Mouse (Mus musculus) G1E (cell line): ENCODE results near the gene Hepacam.

ENCODE experiments used
- CTCF ChIP-seq: IDR thresholded peaks from 2 replicates; pipeline ENCODE4 v1.5.1; 2012; ENCODE audit warnings: low read depth, low read length, inconsistent platforms, mixed read lengths
- GATA1 ChIP-seq: IDR thresholded peaks from 2 replicates; pipeline ENCODE4 v1.6.1; 2012; ENCODE audit warnings: borderline replicate concordance, low read length, inconsistent platforms, mixed read lengths
- GATA2 ChIP-seq: IDR thresholded peaks from 2 replicates; pipeline ENCODE4 v1.6.1; 2012; ENCODE audit warnings: low read depth, low read length, inconsistent platforms, borderline replicate concordance
- POLR2AphosphoS5 ChIP-seq: IDR thresholded peaks from 2 replicates; pipeline ENCODE4 v1.6.1; 2012; ENCODE audit warnings: low read depth, low read length, inconsistent platforms; ENCODE audit not compliant: insufficient replicate concordance
- TAL1 ChIP-seq: conservative IDR thresholded peaks from 2 replicates; pipeline ENCODE4 v1.6.1; 2012; ENCODE audit warnings: low read depth, low read length, inconsistent platforms, mixed read lengths

DNA sequence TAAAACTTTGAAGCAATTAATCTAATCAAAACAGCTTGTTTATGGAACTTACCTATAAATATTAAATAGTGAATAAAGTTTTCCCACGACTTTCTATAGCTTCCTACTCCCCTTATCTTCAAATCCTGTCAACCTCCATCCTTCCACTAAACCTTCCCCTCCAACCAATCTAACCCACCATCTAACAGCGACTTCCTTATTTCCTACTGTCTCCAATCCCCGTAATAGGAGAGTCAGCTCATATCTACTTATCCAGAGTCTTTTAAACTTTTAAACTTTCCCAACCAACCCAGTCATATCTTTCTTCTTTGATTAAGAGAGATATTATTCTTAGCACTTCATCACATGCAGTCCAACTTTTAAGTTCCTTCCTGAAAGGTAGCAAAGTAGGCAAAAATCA, 21.7 kb upstream of the Hepacam start:
- TF ChIP-seq CTCF (no peak), TAL1 (no peak), GATA1 (no peak), GATA2 (no peak), POLR2AphosphoS5 (no peak)
